Mouse (Mus musculus): Measurements from ENCODE around the gene Ccdc74a.

DNA sequence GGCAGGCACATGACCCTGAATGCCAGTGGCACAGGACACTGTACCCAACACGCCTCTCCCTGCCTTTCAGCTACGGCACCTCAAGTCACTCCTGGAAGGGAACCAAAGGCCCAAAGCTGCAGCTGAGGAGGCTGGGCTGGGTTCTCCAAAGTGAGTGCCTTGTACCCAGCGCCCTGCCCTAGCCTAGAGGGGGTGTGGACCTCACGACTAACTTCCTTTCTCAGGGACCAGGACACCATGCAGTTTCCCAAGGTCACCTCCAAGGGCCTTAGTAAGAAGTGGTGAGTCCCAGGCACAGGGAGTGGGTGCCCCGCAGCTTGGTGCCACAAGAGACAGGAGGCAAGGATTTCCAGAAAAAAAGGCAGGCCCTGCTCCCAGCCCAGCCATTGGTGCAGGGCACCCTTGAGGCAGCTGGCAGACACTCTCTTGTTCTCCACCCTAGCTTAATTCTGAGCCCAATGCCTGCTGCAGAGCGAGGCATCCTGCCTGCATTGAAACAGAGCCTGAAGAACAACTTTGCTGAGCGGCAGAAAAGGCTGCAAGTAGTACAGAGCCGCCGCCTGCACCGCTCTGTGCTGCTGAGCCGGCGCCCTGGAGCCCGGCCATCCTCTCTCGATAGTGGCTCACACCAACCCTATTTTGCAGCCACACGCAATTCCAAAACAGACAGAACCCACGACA is 3.8 kb downstream of the Ccdc74a start:
- no peak for TF ChIP-seq CTCF (IDR thresholded peaks at IDR 0.05; ENCODE audit: control insufficient read depth, insufficient read depth, insufficient replicate concordance, low read depth, low read length)
- no peak for TF ChIP-seq POLR2A (IDR thresholded peaks at IDR 0.05; ENCODE audit: control insufficient read depth, low read depth, low read length)
